Mouse (Mus musculus) liver, postnatal 0 days (tissue): ENCODE measurements around the gene Nectin4. TPM values are rescaled to one million over a fixed set of nuclear protein-coding genes. Genes with fewer than 3 reads are reported as not detected.
A peak's percentile ranks its signal among the peaks of the same experiment; 100 is the strongest.

Experiments
- ATAC-seq: fragments of 200-750 bp; cut with Nextera tagmentation; 2 replicates; pipeline ENCODE4 v1.8.0; 2017; ENCODE audit warnings: mild to moderate bottlenecking, moderate library complexity
- DNase-seq: peaks from one replicate; pipeline ENCODE4 v3.0.0-alpha.2; 2016
- H3K27ac ChIP-seq: fragments of 300-500 bp; sonication (generic); 2 replicates; pipeline ENCODE4 v1.5.1; 2014; ENCODE audit warnings: antibody characterized with exemption, moderate library complexity, mild to moderate bottlenecking, low read depth
- H3K27me3 ChIP-seq: fragments of 300-500 bp; sonication (generic); 2 replicates; pipeline ENCODE4 v1.6.1; 2014; ENCODE audit warnings: low read length, control low read depth, mixed read lengths; ENCODE audit not compliant: insufficient read depth
- H3K36me3 ChIP-seq: fragments of 300-500 bp; sonication (generic); replicated peaks from 2 replicates; pipeline ENCODE4 v1.6.1; 2014; ENCODE audit warnings: mild to moderate bottlenecking, control low read depth, low read length, moderate library complexity, mixed read lengths; ENCODE audit not compliant: insufficient read depth
- H3K4me1 ChIP-seq: fragments of 300-500 bp; sonication (generic); 2 replicates; pipeline ENCODE4 v1.6.1; 2014; ENCODE audit warnings: antibody characterized with exemption, mild to moderate bottlenecking, control low read depth; ENCODE audit not compliant: insufficient read depth
- H3K4me2 ChIP-seq: fragments of 300-500 bp; sonication (generic); 2 replicates; pipeline ENCODE4 v1.6.1; 2014; ENCODE audit warnings: low read depth, mild to moderate bottlenecking, low read length, moderate library complexity, mixed read lengths
- H3K4me3 ChIP-seq: fragments of 300-500 bp; sonication (generic); 2 replicates; pipeline ENCODE4 v1.5.1; 2014; ENCODE audit warnings: low read depth, low read length
- H3K9ac ChIP-seq: fragments of 300-500 bp; sonication (generic); replicated peaks from 2 replicates; pipeline ENCODE4 v1.6.1; 2014; ENCODE audit warnings: mild to moderate bottlenecking, moderate library complexity
- H3K9me3 ChIP-seq: fragments of 300-500 bp; sonication (generic); 2 replicates; pipeline ENCODE4 v1.6.1; 2016; ENCODE audit warnings: mild to moderate bottlenecking, control low read depth, low read length, mixed read lengths
- CTCF ChIP-seq: sonication (generic); IDR thresholded peaks from 2 replicates; pipeline ENCODE4 v1.5.1; 2016; ENCODE audit warnings: antibody characterized with exemption, low read depth
- EP300 ChIP-seq: IDR thresholded peaks from 2 replicates; pipeline ENCODE4 v1.6.1; 2016; ENCODE audit warnings: antibody characterized with exemption, low read depth, mild to moderate bottlenecking
- WGBS: fragments of 180-500 bp; shearing (Covaris S2); extraction: QIAGEN DNeasy Blood & Tissue Kit; methylation state at CpG from one replicate; pipeline ENCODE4 v1.1.7; 2014; ENCODE audit not compliant: insufficient replicate concordance; 5-methylcytosine and 5-hydroxymethylcytosine counted together
- polyA plus RNA-seq: library from polyadenylated mRNA; unstranded; fragments of >200 nt; fragmentation: Nextera tagmentation; extraction: Ambion mirVana; gene quantifications from 2 replicates; pipeline ENCODE4 v1.2.1, GENCODE M21; 2015

The Nectin4 gene
- polyA plus RNA-seq, 1 experiment from 2014 or later = 0.22 TPM

DNA sequence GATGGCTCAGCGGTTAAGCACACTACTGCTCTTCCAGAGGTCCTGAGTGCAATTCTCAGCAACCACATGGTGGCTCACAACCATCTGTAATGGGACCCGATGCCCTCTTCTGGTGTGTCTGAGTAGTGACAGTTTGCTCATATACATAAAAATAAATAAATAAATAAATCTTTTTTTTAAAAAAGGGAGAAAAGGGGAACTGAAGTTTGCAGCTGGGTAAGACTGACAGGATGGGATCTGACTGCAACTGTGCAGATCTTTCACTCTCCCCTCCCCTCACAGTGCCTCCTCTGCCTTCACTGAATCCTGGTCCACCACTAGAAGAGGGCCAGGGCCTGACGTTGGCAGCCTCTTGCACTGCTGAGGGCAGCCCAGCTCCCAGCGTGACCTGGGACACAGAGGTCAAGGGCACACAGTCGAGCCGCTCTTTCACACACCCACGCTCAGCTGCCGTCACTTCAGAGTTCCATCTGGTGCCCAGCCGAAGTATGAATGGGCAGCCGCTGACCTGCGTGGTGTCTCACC lies 12.3 kb downstream of the Nectin4 start:
- Histone ChIP-seq H3K36me3 (no peaks in the 10 kb centered on the region), H3K4me3 (no peak overlapping the region), H3K4me1 (peaks cover 11% of the 10 kb centered on the region), H3K9me3 (no peaks in the 10 kb centered on the region), H3K27ac (no peak overlapping the region), H3K27me3 (0 out of 2 replicates have a peak, but pooled peaks cover 13% of the 10 kb centered on the region), H3K4me2 (no peak overlapping the region), H3K9ac (no peak overlapping the region)
- WGBS = 65% methylated on average over 11 of the region's 11 CpGs
- no peak for ATAC-seq
- peak; percentile 28 for TF ChIP-seq CTCF
- no peak for TF ChIP-seq EP300
- DNase-seq = no peak

DNA sequence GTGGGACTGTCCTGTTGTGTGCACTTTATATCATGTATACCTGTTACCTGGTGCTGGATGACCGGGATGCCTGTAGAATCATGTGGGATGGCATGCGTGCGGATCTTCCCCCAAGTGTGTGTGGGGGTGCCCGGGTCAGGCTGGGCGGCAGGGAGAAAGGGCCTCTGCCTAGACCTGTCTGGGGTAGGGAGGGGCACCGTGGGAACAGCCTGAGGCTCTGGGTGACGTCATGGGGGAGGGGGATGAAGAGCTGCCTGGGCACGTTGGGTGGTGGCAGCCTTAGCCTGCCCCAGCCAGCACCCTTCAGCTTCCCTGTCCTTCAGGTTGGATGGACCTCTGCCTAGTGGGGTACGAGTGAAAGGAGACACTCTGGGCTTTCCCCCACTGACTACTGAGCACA lies 14.5 kb downstream of the Nectin4 start:
- H3K27me3 ChIP-seq = 0 out of 2 replicates have a peak, but pooled peaks cover 11% of the 10 kb centered on the region
- ATAC-seq = no peak
- WGBS = 64% methylated on average over 9 of the region's 9 CpGs

GRCm38 (mm10) chr1:171385171-171385570 lies 15.3 kb downstream of the Nectin4 start:
- Histone ChIP-seq H3K4me1 (peaks cover 5% of the 10 kb centered on the region), H3K4me2 (no peak overlapping the region), H3K9ac (no peak overlapping the region), H3K27me3 (0 out of 2 replicates have a peak, but pooled peaks cover 8% of the 10 kb centered on the region), H3K27ac (no peak overlapping the region), H3K4me3 (no peak overlapping the region), H3K9me3 (no peaks in the 10 kb centered on the region), H3K36me3 (no peaks in the 10 kb centered on the region)
- WGBS = 68% methylated on average over 9 of the region's 9 CpGs
- ATAC-seq = no peak
- TF ChIP-seq CTCF (peak; percentile 35; the same call in 1 of the 2 replicates), EP300 (no peak)
- no peak for DNase-seq

More for the DNA sequence above, 14.5 kb downstream of the Nectin4 start:
- Histone ChIP-seq H3K27ac (no peak overlapping the region), H3K4me1 (peaks cover 11% of the 10 kb centered on the region), H3K36me3 (no peaks in the 10 kb centered on the region), H3K4me3 (no peak overlapping the region), H3K9me3 (no peaks in the 10 kb centered on the region), H3K9ac (no peak overlapping the region), H3K4me2 (no peak overlapping the region)
- no peak for DNase-seq
- TF ChIP-seq CTCF = no peak
- no peak for TF ChIP-seq EP300

DNA sequence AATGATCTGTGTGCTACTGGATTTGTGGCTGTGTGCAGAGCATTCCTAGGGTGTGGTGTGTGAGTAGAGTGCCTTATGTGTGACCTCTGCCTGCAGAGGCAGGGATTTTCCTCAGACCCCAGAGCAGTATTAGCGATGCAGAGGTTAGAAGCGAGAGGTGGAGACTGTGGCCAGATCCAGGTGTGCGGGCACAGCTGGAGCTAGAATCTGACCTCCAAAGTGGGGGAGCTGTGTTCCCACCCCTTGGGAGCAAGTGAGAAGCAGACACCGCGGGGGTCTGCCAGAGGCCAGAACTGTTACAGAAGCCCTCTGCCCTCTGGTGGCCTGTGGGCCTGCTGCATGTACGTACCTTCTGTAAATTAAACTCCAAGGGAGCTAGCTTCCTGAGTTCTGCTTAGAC lies 17.2 kb downstream of the Nectin4 start:
- Histone ChIP-seq H3K4me3 (no peak overlapping the region), H3K4me1 (0 out of 2 replicates have a peak, but pooled peaks cover 3% of the 10 kb centered on the region), H3K9me3 (no peaks in the 10 kb centered on the region), H3K27me3 (no peaks in the 10 kb centered on the region), H3K4me2 (no peak overlapping the region), H3K27ac (no peak overlapping the region), H3K9ac (no peak overlapping the region), H3K36me3 (no peaks in the 10 kb centered on the region)
- ATAC-seq (no peak), DNase-seq (no peak)
- 58% methylated on average over 6 of the region's 6 CpGs for WGBS
- TF ChIP-seq EP300 = no peak
- peak; percentile 61 for TF ChIP-seq CTCF

DNA sequence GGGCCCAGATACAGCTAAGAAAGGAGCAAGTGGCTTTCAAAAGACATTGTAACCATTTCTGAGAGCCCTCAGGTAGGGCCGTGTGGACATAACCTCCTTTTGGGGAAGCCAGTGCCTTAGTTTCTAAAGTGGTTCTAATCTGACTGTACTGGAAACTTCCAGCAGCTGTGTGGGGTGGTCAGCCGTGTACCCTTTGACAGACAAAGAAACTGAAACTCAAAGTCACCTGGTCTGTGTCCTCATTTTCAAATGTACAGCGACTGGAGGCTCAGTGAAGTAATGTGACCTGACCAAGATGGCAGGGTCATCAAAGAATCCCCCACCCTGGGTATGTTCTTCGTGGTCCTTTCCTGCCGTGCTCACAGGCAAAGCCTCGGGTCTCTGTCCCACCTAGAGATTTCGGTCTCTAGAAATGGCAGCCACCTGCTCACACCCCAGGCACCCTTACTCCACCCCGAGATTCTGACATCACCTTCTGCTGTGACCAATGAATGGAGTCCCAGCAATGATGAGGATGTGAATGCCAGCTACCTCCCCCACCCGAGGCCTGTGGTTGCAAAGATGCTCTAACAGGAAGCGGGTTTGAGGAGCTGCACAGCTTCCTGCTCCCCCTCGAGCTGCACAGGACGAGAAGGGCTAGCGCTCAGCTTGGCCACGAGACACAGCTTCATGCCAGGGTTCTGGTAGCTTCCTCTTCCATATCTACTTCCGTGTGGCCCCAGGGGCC lies 18.6 kb downstream of the Nectin4 start, which contains the start of gene Arhgap30:
Gene Arhgap30, plus strand, starts transcription at position 579 of the 727 bp plus-strand sequence.
- 32% methylated on average over 15 of the region's 15 CpGs for WGBS
- TF ChIP-seq CTCF (no peak), EP300 (no peak)
- DNase-seq (peak; percentile 81), ATAC-seq (peak; percentile 78)
- Histone ChIP-seq H3K4me1 (no peaks in the 10 kb centered on the region), H3K4me2 (peak within 1 kb of the TSS; percentile 67), H3K27ac (peak within 1 kb of the TSS; percentile 95), H3K9me3 (no peaks in the 10 kb centered on the region), H3K36me3 (no peaks in the 10 kb centered on the region), H3K9ac (peak within 1 kb of the TSS; percentile 66), H3K27me3 (no peaks in the 10 kb centered on the region), H3K4me3 (peak within 1 kb of the TSS; percentile 56)

GRCm38 (mm10) chr1:171390101-171390500 lies 20.2 kb downstream of the Nectin4 start:
- ATAC-seq (peak; percentile 52), DNase-seq (peak; percentile 71)
- peak overlapping the region; percentile 56 for H3K4me3 ChIP-seq
- H3K36me3 ChIP-seq = no peaks in the 10 kb centered on the region
- 26% methylated on average over 4 of the region's 4 CpGs for WGBS
- H3K9me3 ChIP-seq = no peaks in the 10 kb centered on the region
- TF ChIP-seq CTCF = no peak
- TF ChIP-seq EP300 = no peak
- peak overlapping the region; percentile 66 for H3K9ac ChIP-seq
- H3K4me2 ChIP-seq = peak overlapping the region; percentile 67
- peak overlapping the region; percentile 95 for H3K27ac ChIP-seq
- no peaks in the 10 kb centered on the region for H3K27me3 ChIP-seq
- H3K4me1 ChIP-seq = no peaks in the 10 kb centered on the region
